Mouse (Mus musculus): ENCODE data around the gene Fanca. TPM values are rescaled to one million over a fixed set of nuclear protein-coding genes. Genes with fewer than 3 reads are reported as not detected.

Gene Fanca
- polyA plus RNA-seq, 1 experiment from 2014 or later, result 29.0 TPM

DNA sequence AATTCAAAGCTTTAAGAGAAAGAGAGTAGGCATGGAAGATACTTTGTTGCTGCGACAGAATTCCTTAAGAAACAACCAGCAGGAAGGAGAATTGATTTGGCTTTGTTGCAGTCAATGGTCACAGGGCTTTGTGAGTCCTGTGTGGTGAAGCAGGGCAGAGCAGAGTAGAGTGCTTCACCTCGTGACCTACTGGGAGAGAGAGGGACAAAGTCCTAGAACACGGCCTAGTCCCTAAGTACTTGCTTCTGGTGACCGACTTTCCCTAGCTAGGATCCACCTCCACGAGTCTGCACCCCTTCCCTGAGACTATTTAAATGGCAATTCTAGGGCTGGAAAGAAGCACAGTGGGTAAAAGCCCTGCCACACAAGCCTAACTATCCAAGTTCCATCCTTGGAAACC, 11.6 kb upstream of the Fanca start:
- Histone ChIP-seq H3K4me3 (no peak overlapping the region), H3K9me3 (no peaks in the 10 kb centered on the region), H3K4me1 (peaks cover 17% of the 10 kb centered on the region), H3K27me3 (peaks cover 20% of the 10 kb centered on the region), H3K9ac (no peak overlapping the region), H3K4me2 (no peak overlapping the region), H3K27ac (no peak overlapping the region), H3K36me3 (no peaks in the 10 kb centered on the region)
- 77% methylated on average over 5 of the region's 5 CpGs for WGBS
- no peak for ATAC-seq (ENCODE audit: borderline replicate concordance, extremely low read depth, low FRiP score, low TSS enrichment)

DNA sequence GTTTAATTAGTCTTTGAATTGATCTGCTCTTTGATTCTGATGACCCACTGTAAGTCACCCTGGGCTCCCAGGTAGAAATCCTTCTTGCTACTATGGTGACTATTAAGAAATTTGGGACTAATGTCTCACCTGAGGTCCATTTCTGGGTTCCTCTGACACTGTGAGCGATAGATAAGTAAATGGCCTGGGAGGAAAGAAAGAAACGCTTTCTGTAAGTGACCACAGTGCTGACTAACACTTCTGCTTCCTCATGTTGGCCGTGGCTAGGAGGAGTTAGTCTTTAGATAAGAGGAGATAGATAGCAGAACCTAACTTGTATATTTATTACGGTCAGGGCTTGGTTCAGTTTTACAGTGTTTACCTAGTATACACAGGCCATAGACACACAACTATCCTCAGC, 11.0 kb upstream of the Fanca start:
- no peak overlapping the region for H3K27ac ChIP-seq
- H3K4me3 ChIP-seq, result no peak overlapping the region
- H3K4me1 ChIP-seq, result peaks cover 17% of the 10 kb centered on the region
- WGBS, result 67% methylated on average over 4 of the region's 4 CpGs
- H3K27me3 ChIP-seq, result peaks cover 15% of the 10 kb centered on the region
- no peaks in the 10 kb centered on the region for H3K9me3 ChIP-seq
- no peak overlapping the region for H3K9ac ChIP-seq
- no peak for ATAC-seq (ENCODE audit: borderline replicate concordance, extremely low read depth, low FRiP score, low TSS enrichment)
- H3K36me3 ChIP-seq, result no peaks in the 10 kb centered on the region
- H3K4me2 ChIP-seq, result no peak overlapping the region

DNA sequence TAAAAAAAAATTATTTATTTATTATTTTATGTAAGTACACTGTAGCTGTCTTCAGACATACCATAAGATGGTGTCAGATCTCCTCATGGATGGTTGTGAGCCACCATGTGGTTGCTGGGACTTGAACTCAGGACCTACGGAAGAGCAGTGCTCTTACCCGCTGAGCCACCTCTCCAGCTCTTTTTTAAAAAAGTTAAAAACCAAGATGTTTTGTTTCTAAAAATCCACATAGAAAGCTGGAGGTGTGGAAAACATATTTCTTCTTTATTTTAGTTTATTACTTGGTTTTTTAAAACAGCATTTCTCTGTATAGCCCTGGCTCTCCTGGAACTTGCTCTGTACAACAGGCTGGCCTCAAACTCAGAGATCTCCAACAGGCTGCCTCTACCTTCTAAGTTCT, 10.2 kb upstream of the Fanca start:
- Histone ChIP-seq H3K36me3 (no peaks in the 10 kb centered on the region), H3K9ac (no peak overlapping the region), H3K27me3 (peaks cover 8% of the 10 kb centered on the region), H3K27ac (no peak overlapping the region), H3K4me2 (no peak overlapping the region), H3K4me3 (no peak overlapping the region), H3K4me1 (peaks cover 17% of the 10 kb centered on the region), H3K9me3 (no peaks in the 10 kb centered on the region)
- WGBS, result 86% methylated on average over 2 of the region's 2 CpGs
- no peak for ATAC-seq (ENCODE audit: borderline replicate concordance, extremely low read depth, low FRiP score, low TSS enrichment)

DNA sequence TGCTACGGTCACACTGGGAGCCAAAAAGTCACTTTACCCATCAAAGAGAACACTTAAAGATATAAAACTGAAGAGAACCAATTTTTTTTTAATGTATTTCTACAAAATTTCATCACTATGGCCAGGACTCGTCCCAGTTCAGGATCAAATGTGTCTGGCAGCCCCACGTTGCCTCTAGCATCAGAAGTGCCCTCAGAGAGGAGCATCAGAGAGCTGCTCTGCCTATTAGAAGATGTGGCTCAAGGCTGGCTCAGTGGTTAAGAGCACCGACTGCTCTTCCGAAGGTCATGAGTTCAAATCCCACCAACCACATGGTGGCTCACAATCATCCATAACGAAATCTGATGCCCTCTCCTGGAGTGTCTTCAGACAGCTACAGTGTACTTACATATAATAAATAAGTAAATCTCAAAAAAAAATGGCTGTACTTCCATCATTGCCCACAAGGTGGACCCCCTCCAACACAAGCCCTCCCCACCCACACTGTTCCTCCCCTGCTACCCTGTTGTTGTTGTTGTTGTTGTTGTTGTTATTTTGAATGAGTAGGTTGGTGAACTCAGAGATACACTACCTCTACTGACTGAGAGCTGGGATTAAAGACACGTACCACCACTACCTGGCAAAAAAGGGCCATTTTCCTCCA, 1.3 kb upstream of the Fanca start:
- Histone ChIP-seq H3K36me3 (no peaks in the 10 kb centered on the region), H3K4me2 (no peak overlapping the region), H3K9ac (no peak overlapping the region), H3K27me3 (no peaks in the 10 kb centered on the region), H3K4me1 (peaks cover 18% of the 10 kb centered on the region), H3K9me3 (no peaks in the 10 kb centered on the region), H3K4me3 (no peak overlapping the region), H3K27ac (no peak overlapping the region)
- 22% methylated on average over 7 of the region's 7 CpGs for WGBS
- no peak for ATAC-seq (ENCODE audit: borderline replicate concordance, extremely low read depth, low FRiP score, low TSS enrichment)

DNA sequence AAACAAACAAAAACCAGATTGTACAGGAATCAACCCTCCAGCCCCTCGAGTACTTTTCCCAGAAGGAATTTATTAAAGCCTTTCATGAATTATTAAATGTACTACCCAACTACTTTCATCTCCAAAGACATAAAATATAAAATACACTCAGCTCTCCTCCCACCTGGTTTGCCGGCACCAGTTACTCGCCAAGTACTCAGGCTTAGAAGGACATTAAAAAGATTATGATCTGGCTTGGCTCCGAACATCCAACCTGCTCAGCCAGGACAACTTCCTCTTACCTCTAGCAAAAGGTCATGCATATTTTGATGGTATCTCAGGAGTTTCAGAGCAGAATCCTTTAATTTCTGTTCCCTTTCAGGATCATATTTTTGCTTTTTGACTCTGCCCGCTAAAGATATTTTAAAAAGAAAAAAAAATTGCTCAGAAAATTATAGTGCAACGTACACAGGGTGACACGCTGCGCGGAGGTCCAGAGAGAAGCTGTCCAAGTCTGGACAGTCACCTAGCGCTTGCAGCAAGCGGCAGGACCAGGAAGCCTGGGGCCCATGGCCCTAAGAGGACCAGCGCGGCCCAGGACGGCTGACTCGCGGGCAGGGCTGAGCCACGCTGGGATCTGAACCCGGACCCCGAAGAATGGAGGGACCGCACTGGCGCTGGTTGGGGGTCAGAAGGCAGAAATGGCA, 452 bp downstream of the Fanca start:
- Histone ChIP-seq H3K4me3 (peak overlapping the region; percentile 72), H3K4me2 (peak overlapping the region; percentile 82), H3K27me3 (no peaks in the 10 kb centered on the region), H3K9ac (peak overlapping the region; percentile 69), H3K9me3 (no peaks in the 10 kb centered on the region), H3K36me3 (no peaks in the 10 kb centered on the region), H3K4me1 (peaks cover 18% of the 10 kb centered on the region), H3K27ac (peak overlapping the region; percentile 46; the same call in 1 of the 2 replicates)
- ATAC-seq (ENCODE audit: borderline replicate concordance, extremely low read depth, low FRiP score, low TSS enrichment), result peak; percentile 78; the same call in 1 of the 2 replicates
- WGBS, result 3% methylated on average over 21 of the region's 21 CpGs

DNA sequence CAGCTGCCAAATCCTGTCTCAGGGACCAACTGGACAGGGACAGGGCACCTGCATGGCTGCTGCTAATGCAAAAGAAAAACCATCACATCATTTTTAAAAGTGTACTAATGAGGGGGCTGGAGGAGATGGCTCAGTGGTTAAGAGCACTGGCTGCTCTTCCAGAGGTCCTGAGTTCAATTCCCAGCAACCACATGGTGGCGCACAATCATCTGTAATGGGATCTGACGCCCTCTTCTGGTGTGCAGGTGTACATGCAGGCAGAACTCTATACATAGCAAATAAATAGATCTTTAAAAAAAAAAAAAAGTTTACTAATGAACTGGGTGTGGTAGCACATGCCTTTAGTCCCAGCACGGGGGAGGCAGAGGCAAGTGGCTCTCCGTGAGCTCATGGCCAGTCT, 9.6 kb downstream of the Fanca start:
- no peaks in the 10 kb centered on the region for H3K4me1 ChIP-seq
- no peak overlapping the region for H3K9ac ChIP-seq
- no peak for ATAC-seq (ENCODE audit: borderline replicate concordance, extremely low read depth, low FRiP score, low TSS enrichment)
- no peak overlapping the region for H3K4me2 ChIP-seq
- H3K36me3 ChIP-seq, result peaks cover 26% of the 10 kb centered on the region
- no peak overlapping the region for H3K27ac ChIP-seq
- H3K9me3 ChIP-seq, result no peaks in the 10 kb centered on the region
- WGBS, result 69% methylated on average over 4 of the region's 4 CpGs
- H3K4me3 ChIP-seq, result no peak overlapping the region
- H3K27me3 ChIP-seq, result no peaks in the 10 kb centered on the region

DNA sequence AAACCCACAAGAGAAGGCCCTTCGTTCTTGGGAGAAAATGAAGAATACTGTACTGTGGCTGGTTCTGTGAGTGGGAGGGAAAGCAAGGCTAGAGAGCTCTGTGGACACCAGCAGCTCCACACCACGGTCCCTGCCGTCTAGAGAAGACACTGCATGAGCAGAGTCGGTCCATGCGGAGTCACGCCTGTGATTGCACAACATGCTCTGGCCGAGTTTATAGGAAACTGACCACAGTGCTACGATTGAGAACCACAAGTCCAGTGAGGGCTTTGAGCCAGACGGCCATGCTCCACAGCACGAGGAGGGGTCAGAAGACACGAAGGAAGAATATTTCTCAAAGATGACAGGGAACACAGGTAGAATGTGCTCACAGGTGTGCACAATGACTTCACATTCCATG, 20.1 kb downstream of the Fanca start:
- 85% methylated on average over 11 of the region's 11 CpGs for WGBS
- no peak overlapping the region for H3K4me2 ChIP-seq
- H3K36me3 ChIP-seq, result peaks cover 12% of the 10 kb centered on the region
- H3K27me3 ChIP-seq, result no peaks in the 10 kb centered on the region
- no peak overlapping the region for H3K9ac ChIP-seq
- H3K27ac ChIP-seq, result no peak overlapping the region
- ATAC-seq (ENCODE audit: borderline replicate concordance, extremely low read depth, low FRiP score, low TSS enrichment), result no peak
- no peaks in the 10 kb centered on the region for H3K4me1 ChIP-seq
- no peaks in the 10 kb centered on the region for H3K9me3 ChIP-seq
- no peak overlapping the region for H3K4me3 ChIP-seq

DNA sequence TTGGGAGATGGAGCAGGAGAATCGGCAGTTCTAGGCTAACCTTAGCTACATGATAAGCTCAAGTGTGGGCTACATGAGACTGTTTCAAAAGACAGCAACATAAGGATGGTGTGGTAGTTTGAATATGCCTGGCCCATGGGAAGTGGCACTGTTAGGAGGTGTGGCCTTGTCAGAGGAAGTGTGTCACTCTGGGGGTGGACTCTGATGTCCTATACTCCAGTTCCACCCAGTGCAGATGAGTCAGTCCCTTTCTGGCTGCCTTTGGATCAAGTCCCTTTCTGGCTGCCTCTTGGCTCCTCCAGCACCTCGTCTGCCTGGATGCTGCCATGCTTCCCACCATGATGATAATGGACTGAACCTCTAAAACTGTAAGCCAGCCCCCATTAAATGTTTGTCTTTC, 25.6 kb downstream of the Fanca start:
- no peak overlapping the region for H3K27ac ChIP-seq
- H3K36me3 ChIP-seq, result peaks cover 45% of the 10 kb centered on the region
- 80% methylated on average over 2 of the region's 2 CpGs for WGBS

DNA sequence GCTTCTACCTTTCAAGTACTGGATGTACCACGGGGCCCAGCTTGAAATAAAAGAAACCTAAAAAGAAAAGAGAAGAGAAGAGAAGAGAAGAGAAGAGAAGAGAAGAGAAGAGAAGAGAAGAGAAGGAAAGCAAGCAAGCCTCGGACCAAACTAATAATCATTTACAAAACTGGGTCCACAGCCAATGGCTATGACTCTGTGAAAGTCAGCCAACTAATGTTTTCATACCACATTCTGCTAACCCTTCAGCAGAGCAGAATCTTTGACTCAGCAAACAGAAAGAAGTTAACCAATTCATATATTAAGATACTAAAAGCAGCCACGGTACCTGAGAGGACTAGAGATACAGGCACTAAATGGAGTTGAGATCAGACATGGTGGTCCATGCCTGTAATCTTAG, 26.1 kb downstream of the Fanca start:
- no peak overlapping the region for H3K9ac ChIP-seq
- H3K4me2 ChIP-seq, result no peak overlapping the region
- H3K36me3 ChIP-seq, result peaks cover 46% of the 10 kb centered on the region
- 78% methylated on average over 3 of the region's 3 CpGs for WGBS
- no peak overlapping the region for H3K4me3 ChIP-seq
- no peak for ATAC-seq (ENCODE audit: borderline replicate concordance, extremely low read depth, low FRiP score, low TSS enrichment)
- H3K27me3 ChIP-seq, result no peaks in the 10 kb centered on the region
- no peaks in the 10 kb centered on the region for H3K4me1 ChIP-seq
- H3K27ac ChIP-seq, result no peak overlapping the region
- H3K9me3 ChIP-seq, result no peaks in the 10 kb centered on the region

More for the DNA sequence above, 25.6 kb downstream of the Fanca start:
- Histone ChIP-seq H3K9ac (no peak overlapping the region), H3K4me3 (no peak overlapping the region), H3K4me2 (no peak overlapping the region), H3K4me1 (no peaks in the 10 kb centered on the region), H3K27me3 (no peaks in the 10 kb centered on the region), H3K9me3 (no peaks in the 10 kb centered on the region)
- no peak for ATAC-seq (ENCODE audit: borderline replicate concordance, extremely low read depth, low FRiP score, low TSS enrichment)

DNA sequence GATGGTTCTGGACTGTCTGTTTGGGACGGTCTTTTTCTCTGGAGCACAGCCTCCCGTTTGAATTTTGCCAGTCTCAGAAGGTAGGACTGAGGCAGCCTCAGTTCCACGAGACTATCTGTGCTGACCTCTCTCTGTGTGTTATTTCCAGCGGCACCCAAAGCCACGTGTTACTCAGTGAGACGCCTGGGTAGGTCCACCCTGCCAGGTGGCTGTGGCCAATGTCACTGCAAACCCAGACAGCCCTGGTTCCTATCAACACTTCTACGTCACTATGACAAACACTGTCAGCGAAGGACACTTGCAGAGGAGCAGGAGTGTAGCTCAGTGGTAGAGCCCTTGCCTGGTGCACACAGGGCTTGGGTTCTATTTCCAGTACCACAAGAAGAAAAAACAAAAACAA, 26.7 kb downstream of the Fanca start:
- no peaks in the 10 kb centered on the region for H3K27me3 ChIP-seq
- H3K4me3 ChIP-seq, result no peak overlapping the region
- WGBS, result 87% methylated on average over 8 of the region's 8 CpGs
- peaks cover 46% of the 10 kb centered on the region for H3K36me3 ChIP-seq
- no peak overlapping the region for H3K27ac ChIP-seq
- no peak overlapping the region for H3K9ac ChIP-seq
- H3K4me2 ChIP-seq, result no peak overlapping the region
- no peaks in the 10 kb centered on the region for H3K4me1 ChIP-seq
- H3K9me3 ChIP-seq, result no peaks in the 10 kb centered on the region
- no peak for ATAC-seq (ENCODE audit: borderline replicate concordance, extremely low read depth, low FRiP score, low TSS enrichment)

DNA sequence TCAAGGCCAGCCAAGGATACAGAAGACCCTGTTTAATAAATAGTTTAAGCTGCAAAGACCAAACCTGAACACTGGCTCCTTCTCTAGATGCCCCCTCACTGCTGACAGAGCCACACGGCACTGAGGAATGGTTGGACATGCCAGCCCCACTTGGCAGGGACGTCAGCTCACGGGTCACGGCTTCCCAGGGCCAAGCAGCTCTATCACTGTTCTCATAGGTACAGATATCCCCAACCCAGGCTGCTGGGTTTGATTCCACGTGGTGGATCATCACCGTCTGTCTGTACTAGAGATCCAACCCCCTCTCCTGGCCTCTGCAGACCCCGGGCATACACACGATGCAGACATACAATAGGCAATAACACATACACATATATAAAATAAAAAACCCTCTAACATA, 27.7 kb downstream of the Fanca start:
- Histone ChIP-seq H3K27ac (no peak overlapping the region), H3K27me3 (no peaks in the 10 kb centered on the region), H3K4me2 (no peak overlapping the region), H3K4me3 (no peak overlapping the region), H3K9me3 (no peaks in the 10 kb centered on the region), H3K9ac (no peak overlapping the region), H3K36me3 (peaks cover 46% of the 10 kb centered on the region), H3K4me1 (no peaks in the 10 kb centered on the region)
- no peak for ATAC-seq (ENCODE audit: borderline replicate concordance, extremely low read depth, low FRiP score, low TSS enrichment)
- 91% methylated on average over 8 of the region's 8 CpGs for whole genome bisulfite sequencing

DNA sequence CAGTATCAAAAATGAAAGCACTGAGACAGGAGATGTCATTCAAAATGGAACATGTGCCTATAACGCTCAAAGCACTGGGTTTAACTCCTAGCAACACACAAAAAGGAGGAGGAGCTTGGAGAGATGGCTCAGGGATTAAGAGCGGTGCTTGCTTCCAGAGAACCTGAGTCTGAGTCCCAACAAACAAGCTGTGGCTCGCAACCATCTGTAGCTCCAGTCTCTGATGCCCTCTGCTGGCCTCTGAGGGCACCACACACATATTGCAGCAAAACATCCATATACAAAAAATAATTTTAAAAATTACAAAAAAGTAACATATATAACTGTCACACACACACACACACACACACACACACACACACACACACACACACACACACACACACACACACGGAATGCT, 28.2 kb downstream of the Fanca start:
- H3K9me3 ChIP-seq, result no peaks in the 10 kb centered on the region
- H3K4me2 ChIP-seq, result no peak overlapping the region
- ATAC-seq (ENCODE audit: borderline replicate concordance, extremely low read depth, low FRiP score, low TSS enrichment), result no peak
- no peak overlapping the region for H3K9ac ChIP-seq
- WGBS, result 66% methylated on average over 4 of the region's 4 CpGs
- no peaks in the 10 kb centered on the region for H3K4me1 ChIP-seq
- peaks cover 42% of the 10 kb centered on the region for H3K36me3 ChIP-seq
- H3K27me3 ChIP-seq, result no peaks in the 10 kb centered on the region
- no peak overlapping the region for H3K27ac ChIP-seq
- no peak overlapping the region for H3K4me3 ChIP-seq
